Mouse (Mus musculus) CH12.LX (cell line): ENCODE results near the gene Tcl1b4. TPM values are rescaled to one million over a fixed set of nuclear protein-coding genes. Genes with fewer than 3 reads are reported as not detected.

ENCODE experiments used
- DNase-seq: peaks from one replicate; pipeline ENCODE4 v3.0.0-alpha.2; 2013; ENCODE audit errors: extremely low read depth
- H3K27ac ChIP-seq: 2 replicates; pipeline ENCODE4 v1.5.1; 2012; ENCODE audit warnings: low read depth, mild to moderate bottlenecking, control low read depth, moderate library complexity; ENCODE audit not compliant: insufficient read depth
- H3K27me3 ChIP-seq: replicated peaks from 2 replicates; pipeline ENCODE3; 2012; ENCODE audit warnings: inconsistent platforms
- H3K36me3 ChIP-seq, 2 experiments: replicated peaks in 1 of 2; 2 replicates each; pipeline versions ENCODE3 to v1.6.1; 2012; ENCODE audit warnings: inconsistent platforms in 1 of 2, low read length in 1 of 2, mild to moderate bottlenecking in 1 of 2, mixed read lengths in 1 of 2, moderate library complexity in 1 of 2; ENCODE audit not compliant: control insufficient read depth in 1 of 2, insufficient read depth in 1 of 2
- H3K4me1 ChIP-seq, 2 experiments: 2 replicates each; pipeline ENCODE4 v1.6.1; 2012; ENCODE audit warnings: inconsistent platforms in 1 of 2, moderate library complexity in 1 of 2; ENCODE audit not compliant: insufficient read depth in 2 of 2, control insufficient read depth in 1 of 2
- H3K4me2 ChIP-seq: 2 replicates; pipeline ENCODE4 v1.6.1; 2012; ENCODE audit warnings: low read depth, mild to moderate bottlenecking, control low read depth; ENCODE audit not compliant: poor library complexity, insufficient read depth, severe bottlenecking
- H3K4me3 ChIP-seq, 3 experiments: fragments of 150-350 bp in 1 of 3; sonication (generic) in 1 of 3; replicated peaks in 1 of 3; 2 replicates each; pipeline versions ENCODE3 to v1.5.1; 2011 to 2012; ENCODE audit warnings: low read depth in 2 of 3, low read length in 2 of 3, mild to moderate bottlenecking in 2 of 3, moderate library complexity in 2 of 3, control low read depth in 1 of 3, improper control_type of control experiment in 1 of 3, inconsistent platforms in 1 of 3, mixed read lengths in 1 of 3; ENCODE audit not compliant: poor library complexity in 1 of 3
- H3K79me2 ChIP-seq: replicated peaks from 2 replicates; pipeline ENCODE4 v1.6.1; 2012; ENCODE audit warnings: mild to moderate bottlenecking, moderate library complexity; ENCODE audit not compliant: control insufficient read depth, poor library complexity, insufficient read depth, severe bottlenecking; ENCODE audit errors: extremely low read depth
- H3K9ac ChIP-seq: 2 replicates; pipeline ENCODE4 v1.6.1; 2012; ENCODE audit warnings: low read depth, mild to moderate bottlenecking, control low read depth, moderate library complexity; ENCODE audit not compliant: insufficient read depth
- H3K9me3 ChIP-seq: replicated peaks from 2 replicates; pipeline ENCODE3; 2012; ENCODE audit warnings: low read length, inconsistent platforms, mixed read lengths
- CHD1 ChIP-seq: IDR thresholded peaks from 2 replicates; pipeline ENCODE4 v1.6.1; 2012; ENCODE audit warnings: low read depth, low read length, improper control_type of control experiment, inconsistent platforms
- E2F4 ChIP-seq: IDR thresholded peaks from 2 replicates; pipeline ENCODE4 v1.6.1; 2011; ENCODE audit warnings: low read depth, low read length, improper control_type of control experiment; ENCODE audit not compliant: insufficient replicate concordance
- ELF1 ChIP-seq: IDR thresholded peaks from 2 replicates; pipeline ENCODE4 v1.6.1; 2014; ENCODE audit warnings: low read depth, mild to moderate bottlenecking, inconsistent platforms, low read length, improper control_type of control experiment
- EP300 ChIP-seq: IDR thresholded peaks from 2 replicates; pipeline ENCODE4 v1.6.1; 2011; ENCODE audit warnings: low read length, improper control_type of control experiment
- ETS1 ChIP-seq: conservative IDR thresholded peaks from 2 replicates; pipeline ENCODE4 v1.6.1; 2012; ENCODE audit warnings: low read depth, mild to moderate bottlenecking, inconsistent platforms, low read length, improper control_type of control experiment, moderate library complexity
- GABPA ChIP-seq: IDR thresholded peaks from 2 replicates; pipeline ENCODE4 v1.6.1; 2012; ENCODE audit warnings: low read depth, low read length, improper control_type of control experiment, inconsistent platforms; ENCODE audit not compliant: insufficient replicate concordance
- IRF4 ChIP-seq: IDR thresholded peaks from 2 replicates; pipeline ENCODE4 v1.6.1; 2014; ENCODE audit warnings: low read depth, mild to moderate bottlenecking, inconsistent platforms, low read length, improper control_type of control experiment
- JUN ChIP-seq: IDR thresholded peaks from 2 replicates; pipeline ENCODE4 v1.6.1; 2011; ENCODE audit warnings: low read depth, mild to moderate bottlenecking, low read length, improper control_type of control experiment, moderate library complexity; ENCODE audit not compliant: insufficient read depth
- JUND ChIP-seq: conservative IDR thresholded peaks from 2 replicates; pipeline ENCODE4 v1.6.1; 2011; ENCODE audit warnings: low read depth, low read length, improper control_type of control experiment
- MAFK ChIP-seq: IDR thresholded peaks from 2 replicates; pipeline ENCODE4 v1.6.1; 2011; ENCODE audit warnings: low read length, improper control_type of control experiment; ENCODE audit not compliant: insufficient replicate concordance
- MXI1 ChIP-seq: IDR thresholded peaks from 2 replicates; pipeline ENCODE4 v1.6.1; 2011; ENCODE audit warnings: mild to moderate bottlenecking, low read depth, low read length, improper control_type of control experiment
- MYC ChIP-seq: IDR thresholded peaks from 2 replicates; pipeline ENCODE4 v1.6.1; 2011; ENCODE audit warnings: low read depth, mild to moderate bottlenecking, improper control_type of control experiment, low read length
- NELFE ChIP-seq: IDR thresholded peaks from 2 replicates; pipeline ENCODE4 v1.6.1; 2011; ENCODE audit warnings: low read depth, low read length, improper control_type of control experiment
- PAX5 ChIP-seq: IDR thresholded peaks from 2 replicates; pipeline ENCODE4 v1.6.1; 2012; ENCODE audit warnings: low read length, inconsistent platforms, mixed read lengths
- POLR2A ChIP-seq: IDR thresholded peaks from 2 replicates; pipeline ENCODE4 v1.6.1; 2011; ENCODE audit warnings: low read depth, mild to moderate bottlenecking, improper control_type of control experiment, low read length
- RAD21 ChIP-seq: IDR thresholded peaks from 2 replicates; pipeline ENCODE4 v1.6.1; 2011; ENCODE audit warnings: low read depth, mild to moderate bottlenecking, low read length, improper control_type of control experiment, moderate library complexity
- RCOR1 ChIP-seq: conservative IDR thresholded peaks from 2 replicates; pipeline ENCODE4 v1.6.1; 2012; ENCODE audit warnings: low read depth, mild to moderate bottlenecking, inconsistent platforms, low read length, improper control_type of control experiment
- SMC3 ChIP-seq: IDR thresholded peaks from 2 replicates; pipeline ENCODE4 v1.6.1; 2011; ENCODE audit warnings: low read depth, low read length, improper control_type of control experiment
- UBTF ChIP-seq: IDR thresholded peaks from 2 replicates; pipeline ENCODE4 v1.6.1; 2012; ENCODE audit warnings: low read depth, mild to moderate bottlenecking, inconsistent platforms, low read length, improper control_type of control experiment, moderate library complexity
- USF2 ChIP-seq: conservative IDR thresholded peaks from 2 replicates; pipeline ENCODE4 v1.6.1; 2011; ENCODE audit warnings: low read depth, low read length, improper control_type of control experiment
- ZC3H11A ChIP-seq: IDR thresholded peaks from 2 replicates; pipeline ENCODE4 v1.6.1; 2012; ENCODE audit warnings: low read depth, mild to moderate bottlenecking, inconsistent platforms, low read length, improper control_type of control experiment
- ZKSCAN1 ChIP-seq: IDR thresholded peaks from 2 replicates; pipeline ENCODE4 v1.6.1; 2012; ENCODE audit warnings: low read depth, inconsistent platforms, low read length, improper control_type of control experiment, borderline replicate concordance
- ZMIZ1 ChIP-seq: IDR thresholded peaks from 2 replicates; pipeline ENCODE4 v1.6.1; 2012; ENCODE audit warnings: low read depth, mild to moderate bottlenecking, inconsistent platforms, low read length, improper control_type of control experiment
- ZNF384 ChIP-seq: IDR thresholded peaks from 2 replicates; pipeline ENCODE4 v1.6.1; 2012; ENCODE audit warnings: low read depth, low read length, improper control_type of control experiment, inconsistent platforms
- dilution Hi-C: fragments of 300-500 bp; cut with MboI; formaldehyde crosslinking; loops from 2 replicates; pipeline ENCODE4 v1.14.3; 2020; ENCODE audit warnings: low sequenced_read_pairs; ENCODE audit not compliant: extremely low pct_unique_long_range_greater_than_20kb, extremely low pct_ligation_motif_present
- in situ Hi-C: fragments of 300-500 bp; cut with MboI; formaldehyde crosslinking; loops from 3 replicates; pipeline ENCODE4 v1.14.3; 2019; ENCODE audit warnings: low sequenced_read_pairs, low pct_ligation_motif_present, low pct_unique_long_range_greater_than_20kb, mixed read lengths
- polyA plus RNA-seq: library from polyadenylated mRNA; unstranded; fragments of >175 nt; gene quantifications from 2 replicates; pipeline ENCODE4 v1.2.1, GENCODE M21; 2012; ENCODE audit warnings: low read depth; ENCODE audit not compliant: insufficient read length
- total RNA-seq, 2 experiments: library from RNA; depleted of rRNA; stranded (reverse); fragments of 300-350 nt in 1 of 2; fragments of >200 nt in 1 of 2; gene quantifications; 2 replicates each; pipeline ENCODE4 v1.2.3; 2012 to 2014

Gene Tcl1b4
- total and polyA plus RNA-seq, 3 experiments: not detected

DNA sequence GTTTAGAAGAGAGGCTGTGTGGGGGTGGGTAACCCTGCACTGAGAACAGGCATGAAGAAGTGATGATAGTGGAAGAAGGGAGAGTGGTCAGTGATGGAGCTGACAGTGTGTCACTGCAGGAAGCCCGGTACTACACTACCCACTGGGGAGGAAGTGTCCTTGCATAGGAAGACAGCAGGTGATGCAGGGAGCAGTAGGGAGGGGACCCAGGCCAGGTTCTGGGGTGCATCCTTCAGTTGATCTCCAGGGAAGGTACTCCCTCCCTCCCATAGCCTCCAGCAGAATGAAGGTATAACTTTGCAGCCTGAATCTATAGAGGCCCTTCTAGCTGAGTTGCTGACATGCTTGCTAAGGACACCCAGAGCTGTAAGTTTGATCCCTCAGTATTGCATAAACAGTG is 5.3 kb downstream of the Tcl1b4 start:
- Histone ChIP-seq H3K27me3 (peaks cover 62% of the 10 kb centered on the region), H3K27ac (no peak overlapping the region), H3K79me2 (no peaks in the 10 kb centered on the region), H3K4me1 (no peaks in the 10 kb centered on the region), H3K9ac (no peak overlapping the region), H3K9me3 (no peaks in the 10 kb centered on the region), H3K4me3 (no peak overlapping the region), H3K4me2 (no peak overlapping the region), H3K36me3 (no peaks in the 10 kb centered on the region)
- in situ Hi-C loops (no loop called here), dilution Hi-C loops (no loop called here)
- DNase-seq: no peak
- TF ChIP-seq IRF4: no peak
- no peak for TF ChIP-seq JUN
- no peak for TF ChIP-seq ZNF384
- no peak for TF ChIP-seq ELF1
- no peak for TF ChIP-seq UBTF
- no peak for TF ChIP-seq MAFK
- no peak for TF ChIP-seq ZMIZ1
- TF ChIP-seq RCOR1: no peak
- no peak for TF ChIP-seq CHD1
- TF ChIP-seq JUND: no peak

DNA sequence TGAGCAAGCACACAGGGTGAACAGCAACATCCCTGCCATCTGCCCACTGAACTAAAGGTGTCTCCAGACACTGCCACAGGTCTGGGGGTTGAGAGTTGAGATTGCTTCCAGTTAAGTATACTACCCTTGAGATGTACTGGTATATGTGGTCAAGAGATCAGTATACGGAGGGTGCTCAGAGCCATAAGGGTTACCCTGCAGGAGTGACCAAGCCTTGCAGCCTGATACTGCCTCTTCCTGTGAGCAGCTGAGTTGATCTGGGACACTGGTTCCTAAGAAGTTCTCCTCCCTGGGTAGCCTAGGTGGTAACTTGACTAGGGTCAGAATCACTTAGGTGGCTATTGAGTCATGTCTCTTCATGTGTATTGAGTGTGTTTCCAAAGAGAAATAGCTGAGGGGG is 6.7 kb downstream of the Tcl1b4 start:
- H3K9me3 ChIP-seq: no peaks in the 10 kb centered on the region
- peaks cover 72% of the 10 kb centered on the region for H3K27me3 ChIP-seq
- no peak overlapping the region for H3K4me3 ChIP-seq
- TF ChIP-seq E2F4 (no peak), NELFE (no peak), PAX5 (no peak), ZC3H11A (no peak), ZMIZ1 (no peak), ZNF384 (no peak), MYC (no peak)
- TF ChIP-seq, all 38 proteins: peak for 0
- no peaks in the 10 kb centered on the region for H3K36me3 ChIP-seq
- DNase-seq: no peak
- no peaks in the 10 kb centered on the region for H3K4me1 ChIP-seq
- no peak overlapping the region for H3K4me2 ChIP-seq
- H3K27ac ChIP-seq: no peak overlapping the region
- in situ Hi-C loops (no loop called here), dilution Hi-C loops (no loop called here)
- no peak overlapping the region for H3K9ac ChIP-seq
- H3K79me2 ChIP-seq: no peaks in the 10 kb centered on the region

DNA sequence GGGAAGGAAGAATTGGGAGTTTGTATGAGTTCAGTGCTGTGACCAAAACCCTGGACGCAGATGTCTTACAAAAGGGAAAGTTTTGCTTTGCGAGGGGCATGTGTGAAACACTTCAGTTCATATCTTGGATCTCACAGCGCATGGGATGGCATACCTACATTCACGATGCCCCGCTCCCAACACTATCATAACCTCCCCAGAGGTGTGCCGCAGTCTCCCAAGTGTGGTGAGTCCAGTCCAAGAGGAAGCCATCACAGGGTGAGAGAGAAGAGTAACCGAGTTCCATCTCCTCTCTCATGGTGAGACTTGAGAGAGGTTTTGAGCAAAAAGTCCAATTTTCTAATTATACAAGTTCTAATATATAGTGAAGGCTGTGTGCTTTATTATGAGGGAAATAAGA is 7.5 kb downstream of the Tcl1b4 start:
- H3K4me1 ChIP-seq: no peaks in the 10 kb centered on the region
- H3K4me2 ChIP-seq: no peak overlapping the region
- no peak overlapping the region for H3K9ac ChIP-seq
- peaks cover 77% of the 10 kb centered on the region for H3K27me3 ChIP-seq
- H3K27ac ChIP-seq: no peak overlapping the region
- TF ChIP-seq RAD21 (no peak), SMC3 (no peak), GABPA (no peak), ETS1 (no peak), ZKSCAN1 (no peak), JUND (no peak), POLR2A (no peak), MXI1 (no peak), USF2 (no peak), ZC3H11A (no peak), EP300 (no peak), PAX5 (no peak), E2F4 (no peak), RCOR1 (no peak), MYC (no peak)
- in situ Hi-C loops (no loop called here), dilution Hi-C loops (no loop called here)
- H3K79me2 ChIP-seq: no peaks in the 10 kb centered on the region
- no peak overlapping the region for H3K4me3 ChIP-seq
- no peaks in the 10 kb centered on the region for H3K9me3 ChIP-seq
- no peak for DNase-seq
- no peaks in the 10 kb centered on the region for H3K36me3 ChIP-seq
